Comparison of ENCODE assay signal across 9 mouse cellular contexts in the genomic region with DNA sequence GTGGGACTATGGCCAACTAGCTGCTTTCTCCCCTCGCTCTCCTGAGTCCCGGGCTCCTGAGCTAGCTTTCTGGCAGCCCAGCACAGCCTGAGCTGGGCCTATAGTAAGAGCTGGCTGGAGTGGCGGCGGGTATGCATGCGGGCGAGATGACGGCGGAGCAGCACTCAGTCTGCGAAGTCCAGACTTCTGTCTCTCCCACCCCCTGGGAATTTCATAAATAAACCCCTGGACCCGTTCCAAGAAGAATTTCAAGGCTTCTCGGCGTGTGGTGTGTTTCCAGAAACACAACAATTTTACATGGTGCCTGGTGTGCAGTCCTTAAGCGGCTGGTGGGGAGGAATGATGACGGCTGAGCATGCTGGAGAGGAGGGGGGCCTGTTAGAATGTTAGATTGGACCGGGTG. TPM values are rescaled to one million over a fixed set of nuclear protein-coding genes. Genes with fewer than 3 reads are reported as not detected.
A peak's percentile ranks its signal among the peaks of the same experiment; 100 is the strongest.
DNase-seq lines count a peak whose midpoint lies in the region; ATAC-seq and TF ChIP-seq lines count a peak whose summit lies in the region.
"Had no signal": no experiment of that assay in that cellular context is flagged by ENCODE, and none has a peak within 500 bp of the region (broad histone marks: within the 10 kb centered on the region; RNA-seq: fewer than 3 reads in every experiment).

No protein-coding gene starts in this region.

- no peak overlapping the region for H3K4me3 ChIP-seq in kidney, embryonic 14.5 days (ENCODE audit: low read length)
- H3K4me3 ChIP-seq in kidney, adult 2 months (ENCODE audit: insufficient read depth, low read depth, low read length) = no peak overlapping the region
- no peak overlapping the region for H3K4me3 ChIP-seq in forebrain, embryonic 12.5 days (replicated peaks)
- no peak overlapping the region for H3K4me3 ChIP-seq in liver, embryonic 11.5 days (ENCODE audit: low read depth, low read length)

- 24% methylated on average over 15 of the region's 15 CpGs for WGBS in kidney, embryonic 14.5 days
- 47% methylated on average over 14 of the region's 15 CpGs for WGBS in kidney, adult 2 months
- WGBS in forebrain, embryonic 12.5 days = 47% methylated on average over 15 of the region's 15 CpGs
- WGBS in liver, embryonic 11.5 days = 55% methylated on average over 15 of the region's 15 CpGs

- TF ChIP-seq CTCF in kidney, adult 2 months (conservative IDR thresholded peaks at IDR 0.05; ENCODE audit: insufficient read depth, insufficient read length, low read depth, low read length) = no peak

- ATAC-seq in kidney, embryonic 14.5 days (ENCODE audit: low FRiP score, low TSS enrichment) = 0 out of 2 replicates have a peak, but pooled peaks have one; percentile 66
- no peak for ATAC-seq in forebrain, embryonic 12.5 days (ENCODE audit: low FRiP score)
- no peak for ATAC-seq in activated CD4-positive, CD25-positive, alpha-beta regulatory T cell, adult 4 months
- ATAC-seq in liver, embryonic 11.5 days (replicated peaks; ENCODE audit: low FRiP score) = no peak

- no peak overlapping the region for H3K9ac ChIP-seq in kidney, embryonic 14.5 days (ENCODE audit: low read depth, low read length)
- no peak overlapping the region; the same call in 1 of the 2 replicates for H3K9ac ChIP-seq in forebrain, embryonic 12.5 days
- H3K9ac ChIP-seq in liver, embryonic 11.5 days (ENCODE audit: low read depth, low read length) = no peak overlapping the region

- no peaks in the 10 kb centered on the region for H3K27me3 ChIP-seq in kidney, embryonic 14.5 days (ENCODE audit: control insufficient read depth, insufficient read depth, low read length)
- H3K27me3 ChIP-seq in kidney, adult 2 months (replicated peaks; ENCODE audit: control insufficient read depth, insufficient read depth, low read length) = no peaks in the 10 kb centered on the region
- H3K27me3 ChIP-seq in forebrain, embryonic 12.5 days = no peaks in the 10 kb centered on the region
- H3K27me3 ChIP-seq in liver, embryonic 11.5 days (replicated peaks; ENCODE audit: control insufficient read depth, insufficient read depth, low read length) = no peaks in the 10 kb centered on the region; the same call in 1 of the 2 replicates

- no peaks in the 10 kb centered on the region for H3K9me3 ChIP-seq in kidney, embryonic 14.5 days (ENCODE audit: control insufficient read depth, low read length)
- H3K9me3 ChIP-seq in forebrain, embryonic 12.5 days = no peaks in the 10 kb centered on the region
- H3K9me3 ChIP-seq in liver, embryonic 11.5 days (ENCODE audit: control insufficient read depth, low read length) = no peaks in the 10 kb centered on the region

- TF ChIP-seq POLR2A in kidney, adult 2 months (IDR thresholded peaks at IDR 0.05; ENCODE audit: low read depth, low read length) = no peak

- no peaks in the 10 kb centered on the region for H3K36me3 ChIP-seq in kidney, embryonic 14.5 days (ENCODE audit: control insufficient read depth, insufficient read depth, low read length)
- no peaks in the 10 kb centered on the region for H3K36me3 ChIP-seq in kidney, adult 2 months (ENCODE audit: control insufficient read depth, insufficient read depth, low read length)
- no peaks in the 10 kb centered on the region for H3K36me3 ChIP-seq in forebrain, embryonic 12.5 days (replicated peaks)
- no peaks in the 10 kb centered on the region for H3K36me3 ChIP-seq in liver, embryonic 11.5 days (ENCODE audit: control insufficient read depth, insufficient read depth, low read length)

- no peak for DNase-seq in kidney, adult 2 months
- peak; percentile 60 for DNase-seq in NIH3T3 (ENCODE audit: low read depth)
- peak; percentile 54 to 81 for DNase-seq in lung, postnatal 4 days
- DNase-seq in liver, embryonic 11.5 days (ENCODE audit: low spot score) = no peak
- DNase-seq in urinary bladder, adult 18-20 months (ENCODE audit: low spot score in 2 of 2) = no peak

- H3K27ac ChIP-seq in kidney, embryonic 14.5 days (ENCODE audit: low read depth, low read length) = no peak overlapping the region
- H3K27ac ChIP-seq in kidney, adult 2 months (ENCODE audit: insufficient read depth, low read depth, low read length) = no peak overlapping the region
- H3K27ac ChIP-seq in forebrain, embryonic 12.5 days = peak overlapping the region; percentile 67; the same call in 1 of the 2 replicates
- no peak overlapping the region for H3K27ac ChIP-seq in liver, embryonic 11.5 days (ENCODE audit: low read depth, low read length)

- H3K4me1 ChIP-seq in kidney, embryonic 14.5 days (ENCODE audit: control insufficient read depth, insufficient read depth, low read length) = peaks cover 31% of the 10 kb centered on the region
- H3K4me1 ChIP-seq in kidney, adult 2 months (ENCODE audit: control insufficient read depth, insufficient read depth, low read length) = peaks cover 14% of the 10 kb centered on the region
- peaks cover 47% of the 10 kb centered on the region for H3K4me1 ChIP-seq in forebrain, embryonic 12.5 days
- H3K4me1 ChIP-seq in liver, embryonic 11.5 days (replicated peaks; ENCODE audit: control insufficient read depth, insufficient read depth, low read length) = peaks cover 17% of the 10 kb centered on the region

- 0 out of 2 replicates have a peak overlapping the region, but pooled peaks have one; percentile 10 for H3K4me2 ChIP-seq in kidney, embryonic 14.5 days (replicated peaks; ENCODE audit: low read depth, low read length)
- H3K4me2 ChIP-seq in forebrain, embryonic 12.5 days = no peak overlapping the region
- no peak overlapping the region for H3K4me2 ChIP-seq in liver, embryonic 11.5 days

RNA-seq across cellular contexts. Expression of gene Acvr1b, which starts 10.8 kb away (rescaled TPM):
- polyA plus RNA-seq in kidney, embryonic 14.5 days (2014; fragmentation: Nextera tagmentation; extraction: Ambion mirVana) = 6.0 and 7.2 TPM in 2 replicates
- polyA plus RNA-seq in kidney, adult 2 months (2012; rRNA removed) = 37.0 and 37.2 TPM in 2 replicates
- polyA plus RNA-seq in forebrain, embryonic 12.5 days (2016; fragmentation: Nextera tagmentation; extraction: Ambion mirVana) = 14.5 and 18.4 TPM in 2 replicates
- polyA plus RNA-seq in activated CD4-positive, CD25-positive, alpha-beta regulatory T cell, adult 4 months (2017; shearing (Covaris generic)) = 1 to 10 TPM; 3.5 to 3.6 TPM
- polyA plus RNA-seq in liver, embryonic 11.5 days (2014; fragmentation: Nextera tagmentation; extraction: Ambion mirVana) = 4.2 and 4.4 TPM in 2 replicates

RNA-seq across cellular contexts. Expression of gene Acvrl1, which starts 34.7 kb away (rescaled TPM):
- polyA plus RNA-seq in kidney, embryonic 14.5 days (2014; fragmentation: Nextera tagmentation; extraction: Ambion mirVana) = 6.3 and 8.8 TPM in 2 replicates
- 33.4 and 34.1 TPM in 2 replicates for polyA plus RNA-seq in kidney, adult 2 months (2012; rRNA removed)
- 6.4 and 6.5 TPM in 2 replicates for polyA plus RNA-seq in forebrain, embryonic 12.5 days (2016; fragmentation: Nextera tagmentation; extraction: Ambion mirVana)
- polyA plus RNA-seq in activated CD4-positive, CD25-positive, alpha-beta regulatory T cell, adult 4 months (2017; shearing (Covaris generic)) = 1 to 10 TPM; 1.6 to 2.7 TPM
- polyA plus RNA-seq in liver, embryonic 11.5 days (2014; fragmentation: Nextera tagmentation; extraction: Ambion mirVana) = 2.5 TPM in 2 replicates

RNA-seq across cellular contexts. Expression of gene Ankrd33, which starts 47.5 kb away (rescaled TPM):
- polyA plus RNA-seq in kidney, embryonic 14.5 days (2014; fragmentation: Nextera tagmentation; extraction: Ambion mirVana) = not detected in 2 replicates
- polyA plus RNA-seq in kidney, adult 2 months (2012; rRNA removed) = not detected in 2 replicates
- not detected in 2 replicates for polyA plus RNA-seq in forebrain, embryonic 12.5 days (2016; fragmentation: Nextera tagmentation; extraction: Ambion mirVana)
- not detected for polyA plus RNA-seq in activated CD4-positive, CD25-positive, alpha-beta regulatory T cell, adult 4 months (2017; shearing (Covaris generic))
- not detected in 2 replicates for polyA plus RNA-seq in liver, embryonic 11.5 days (2014; fragmentation: Nextera tagmentation; extraction: Ambion mirVana)
- polyA plus RNA-seq: embryonic facial prominence, embryonic 11.5 days had no signal

Comparison
In these comparisons a context has a peak if more than half of its experiments do, and no peak if none do; other contexts are left out.
1. DNase-seq: peak in NIH3T3 (single experiment) and lung, postnatal 4 days (2 of 2); none in kidney, adult 2 months (single experiment), liver, embryonic 11.5 days (single experiment) and urinary bladder, adult 18-20 months (0 of 2).